Mouse (Mus musculus): ENCODE data around the gene Gdf11.

Gdf11 gene

GRCm38 (mm10) chr10:128919203-128919631, 27.7 kb upstream of the Gdf11 start:
- DNase-seq, result peak; percentile 79

DNA sequence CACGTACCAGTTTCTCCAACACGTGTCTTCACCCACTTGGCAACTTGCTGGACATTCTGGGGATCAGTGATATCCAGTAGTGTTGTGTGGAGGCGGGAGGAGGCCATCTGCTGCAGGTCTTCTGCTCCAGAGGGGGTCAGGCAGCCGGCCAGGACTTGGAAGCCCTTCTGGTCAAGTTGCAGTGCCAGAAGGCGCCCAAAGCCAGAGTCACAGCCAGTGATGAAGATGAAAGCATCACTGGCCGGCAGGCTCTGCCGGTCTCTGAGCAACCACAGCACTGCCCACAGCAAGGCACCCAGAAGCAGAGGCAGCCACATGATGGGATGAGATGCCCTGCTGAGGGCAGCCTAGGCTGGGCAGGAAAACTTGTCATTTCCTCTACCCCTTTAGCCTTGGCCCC, 26.7 kb upstream of the Gdf11 start:
- DNase-seq, result peak; percentile 56

GRCm38 (mm10) chr10:128917400-128917799, 25.9 kb upstream of the Gdf11 start:
- no peak for DNase-seq

DNA sequence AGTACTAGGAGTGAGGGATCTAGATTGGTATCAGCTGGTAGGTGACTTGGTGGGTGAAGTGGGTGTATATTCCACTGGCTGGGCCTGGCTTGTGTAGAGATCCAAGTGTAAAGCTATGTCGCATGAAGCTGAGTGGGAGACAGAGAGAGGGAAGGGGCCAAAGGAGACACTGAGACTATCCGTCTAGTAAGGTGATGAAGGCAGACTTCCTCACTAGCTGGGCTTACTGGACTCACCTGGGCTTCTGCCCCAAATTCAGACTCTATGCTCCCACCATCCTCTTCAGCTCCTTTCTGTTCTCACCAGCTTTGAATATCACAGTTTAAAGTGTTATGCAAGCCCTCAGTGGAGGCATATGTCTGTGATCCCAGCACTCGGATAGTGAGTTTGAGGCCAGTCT, 25.1 kb upstream of the Gdf11 start:
- DNase-seq, result no peak

GRCm38 (mm10) chr10:128915550-128915949, 24.0 kb upstream of the Gdf11 start:
- no peak for DNase-seq

DNA sequence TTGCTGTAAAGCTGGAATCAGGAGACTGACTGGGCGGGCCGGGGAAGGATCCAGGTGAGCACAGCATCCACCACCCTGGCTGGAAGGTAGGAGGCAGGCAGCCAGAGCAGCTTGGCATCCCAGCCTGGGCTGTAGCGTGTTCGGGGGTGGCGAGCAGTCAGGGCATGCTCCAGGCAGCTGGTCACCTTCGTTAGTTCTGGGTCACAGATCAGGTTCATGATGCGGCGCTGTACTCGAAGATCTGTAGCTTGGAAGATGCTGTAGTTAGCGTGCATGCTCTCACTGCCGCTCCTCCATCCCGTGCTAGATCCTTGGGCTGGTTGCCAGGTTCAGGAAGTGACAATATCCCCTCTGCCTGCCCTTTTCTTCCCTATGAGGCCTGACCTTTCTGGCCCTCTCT, 22.2 kb upstream of the Gdf11 start:
- peak; percentile 48 for DNase-seq

DNA sequence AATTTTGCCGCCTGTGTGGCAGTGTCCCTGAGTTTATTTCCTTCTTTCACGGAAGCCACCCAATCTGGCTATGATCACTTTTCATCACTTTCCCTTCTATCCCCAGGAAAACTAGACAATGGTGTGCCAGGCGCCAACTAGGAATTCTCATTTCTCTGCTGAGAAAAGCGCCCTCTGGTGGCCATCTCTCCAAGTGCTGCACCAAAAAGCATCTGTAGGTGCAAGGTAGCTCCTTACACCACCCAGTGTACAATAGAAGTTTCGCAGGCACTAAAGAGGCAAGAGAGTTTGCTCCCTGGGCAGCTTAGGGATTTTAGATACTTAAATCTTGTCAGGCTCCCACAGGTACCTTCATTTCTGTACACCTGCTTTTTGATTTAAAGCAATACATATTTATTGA, 21.7 kb upstream of the Gdf11 start:
- peak; percentile 95 for DNase-seq

DNA sequence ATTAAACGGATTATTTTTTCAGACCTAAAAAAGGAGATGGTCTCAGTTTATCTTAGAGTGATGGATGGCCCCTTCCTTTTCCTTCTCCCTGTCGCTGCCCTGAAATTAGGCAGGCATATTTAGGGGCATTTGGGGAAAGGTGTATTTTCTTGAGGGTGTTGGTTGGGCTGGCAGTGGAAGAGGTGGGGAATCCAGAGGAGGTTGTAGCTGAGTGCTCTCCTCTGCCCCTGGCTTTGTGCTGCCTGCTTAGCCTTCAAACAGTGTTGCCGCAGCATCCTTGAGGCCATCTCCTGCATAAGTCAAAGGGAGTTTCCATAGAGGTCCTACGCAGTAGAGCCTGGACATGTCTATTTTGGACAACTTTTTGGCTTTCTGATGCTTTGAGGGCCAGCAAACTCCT, 21.3 kb upstream of the Gdf11 start:
- no peak for DNase-seq

DNA sequence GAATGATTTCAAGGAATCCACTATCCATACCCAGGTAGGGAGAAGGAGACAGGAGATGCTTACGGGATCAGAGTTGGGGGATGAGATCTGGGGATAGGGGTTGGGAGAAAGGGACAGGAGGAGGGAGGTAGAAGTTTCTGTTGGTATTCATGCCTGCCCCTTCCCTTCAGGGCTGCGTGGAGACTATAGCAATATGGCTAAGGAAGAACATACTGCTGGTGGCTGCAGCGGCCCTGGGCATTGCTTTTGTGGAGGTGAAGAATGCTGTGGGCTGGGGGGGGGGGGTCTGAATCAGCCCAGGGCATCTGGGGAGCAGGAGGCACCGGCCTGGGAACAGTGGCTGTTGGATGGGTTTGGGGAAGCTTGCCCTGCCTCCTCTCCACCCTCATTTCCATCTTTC, 20.8 kb upstream of the Gdf11 start:
- no peak for DNase-seq

- no peak for DNase-seq
Observed at GRCm38 (mm10) chr10:128911430-128911829, 19.9 kb upstream of the Gdf11 start.

DNA sequence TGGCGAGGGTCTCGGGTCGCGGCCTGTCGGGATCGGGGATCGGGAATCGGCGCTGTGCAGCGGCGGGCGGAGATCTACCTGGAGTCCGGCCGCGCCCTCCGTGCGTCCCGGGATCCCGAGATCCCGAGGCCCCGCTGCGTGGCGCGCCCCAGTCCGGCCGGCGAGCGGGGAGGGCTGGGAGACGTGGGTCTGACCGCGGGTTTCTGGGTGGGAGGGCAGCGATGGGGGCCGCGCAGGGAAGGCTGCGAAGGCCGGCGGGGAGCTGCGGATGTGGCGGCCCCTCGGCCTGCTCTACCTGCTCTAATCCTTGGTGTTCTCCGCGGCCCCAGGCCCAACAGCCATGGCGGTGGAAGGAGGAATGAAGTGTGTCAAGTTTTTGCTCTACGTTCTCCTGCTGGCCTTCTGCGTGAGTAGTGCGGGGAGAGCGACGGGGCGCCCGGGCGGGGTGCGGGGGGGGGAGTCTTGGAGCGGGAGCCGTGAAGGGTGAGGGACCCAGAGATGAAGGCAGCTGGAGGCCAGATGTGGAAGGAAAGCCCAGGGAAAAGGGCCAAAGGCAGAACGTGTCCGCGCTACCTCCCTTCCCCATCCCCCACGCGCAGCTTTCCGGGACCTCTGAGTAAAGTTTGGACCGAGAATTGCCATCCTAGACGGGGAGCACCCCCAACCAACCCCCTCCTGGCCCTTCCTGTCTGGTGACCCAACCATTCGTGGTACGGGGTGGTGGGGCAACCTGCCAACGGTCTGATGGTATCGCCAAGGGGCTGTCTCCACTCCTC, 18.7 kb upstream of the Gdf11 start:
- peak; percentile 80 for DNase-seq

- peak; percentile 95 for DNase-seq
Observed at GRCm38 (mm10) chr10:128909567-128910028, 18.1 kb upstream of the Gdf11 start.

DNA sequence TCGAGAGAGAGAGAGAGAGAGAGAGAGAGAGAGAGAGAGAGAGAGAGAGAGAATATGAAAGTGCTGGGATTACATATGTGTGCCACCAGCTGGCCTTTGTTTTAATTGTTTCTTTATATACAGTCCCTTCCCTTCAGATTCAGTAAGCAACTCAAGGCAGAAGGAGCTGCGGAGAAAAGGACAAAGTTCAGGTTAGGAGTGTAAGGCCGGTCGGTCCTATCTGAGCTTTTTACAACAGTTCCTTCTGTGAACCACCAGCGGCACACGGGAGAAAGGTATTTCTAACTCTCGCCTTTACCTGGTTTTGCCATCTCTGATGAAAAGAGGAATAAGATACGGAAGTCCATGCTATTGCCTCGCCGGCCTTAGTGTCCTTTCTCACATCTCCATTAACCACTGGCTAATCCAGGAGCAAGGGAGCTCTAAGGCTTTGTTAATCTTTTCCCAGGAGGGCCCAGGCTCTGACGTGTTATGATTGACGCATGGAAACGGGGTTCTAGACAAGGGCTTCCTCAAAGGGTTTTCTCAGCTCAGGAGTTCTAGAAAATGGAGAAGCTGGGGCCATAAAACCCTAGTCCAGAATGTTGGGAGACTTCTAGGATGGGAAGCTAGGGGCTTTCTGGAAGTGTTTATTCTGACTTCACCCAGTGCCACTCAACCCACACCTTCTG, 17.4 kb upstream of the Gdf11 start:
- peak; percentile 58 for DNase-seq

DNA sequence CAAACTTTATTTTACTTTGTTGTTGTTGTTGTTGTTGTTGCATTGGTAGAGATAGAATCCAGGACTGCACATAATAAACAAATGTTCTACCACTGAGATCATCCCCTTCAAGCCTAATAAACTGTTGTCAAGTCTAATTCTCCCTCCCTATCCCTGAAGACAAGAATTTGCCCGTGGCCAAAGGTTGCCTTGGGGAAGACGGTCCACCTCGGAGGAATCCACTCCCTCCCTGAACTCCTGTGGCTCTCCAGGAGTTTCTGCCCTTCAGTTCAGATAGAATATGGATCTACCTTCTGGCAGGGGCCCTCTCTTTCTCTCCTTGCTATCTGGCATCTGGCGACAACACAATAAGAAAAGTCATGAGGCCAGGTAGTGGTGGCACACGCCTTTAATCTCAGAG, 13.3 kb upstream of the Gdf11 start:
- DNase-seq, result peak; percentile 40

- DNase-seq, result peak; percentile 67
Observed at GRCm38 (mm10) chr10:128902409-128902988, 11.0 kb upstream of the Gdf11 start.

DNA sequence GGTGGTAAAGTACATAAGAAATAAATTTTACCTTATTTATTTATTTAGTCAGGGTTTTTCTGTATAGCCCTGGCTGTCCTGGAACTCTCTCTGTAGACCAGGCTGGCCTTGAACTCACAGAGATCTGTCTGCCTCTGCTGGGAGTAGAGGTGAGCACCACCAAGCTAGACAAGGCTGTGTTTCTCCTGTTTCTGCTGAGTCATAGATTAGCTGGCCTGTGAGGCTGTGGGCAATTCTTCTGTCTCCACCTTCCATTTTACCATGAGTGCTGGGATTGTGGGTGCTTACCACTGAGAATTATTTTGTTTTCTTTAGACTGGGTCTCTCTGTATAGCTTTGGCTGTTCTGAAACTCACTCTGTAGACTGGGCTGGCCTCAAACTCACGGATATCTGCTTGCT, 9.9 kb upstream of the Gdf11 start:
- no peak for DNase-seq

- no peak for DNase-seq
Observed at GRCm38 (mm10) chr10:128900698-128901097, 9.2 kb upstream of the Gdf11 start, which contains the start of gene Cd63. Cd63 (plus strand) TSS chr10:128900989.

- peak; percentile 57 for DNase-seq
Observed at GRCm38 (mm10) chr10:128899759-128900490, 8.4 kb upstream of the Gdf11 start.

DNA sequence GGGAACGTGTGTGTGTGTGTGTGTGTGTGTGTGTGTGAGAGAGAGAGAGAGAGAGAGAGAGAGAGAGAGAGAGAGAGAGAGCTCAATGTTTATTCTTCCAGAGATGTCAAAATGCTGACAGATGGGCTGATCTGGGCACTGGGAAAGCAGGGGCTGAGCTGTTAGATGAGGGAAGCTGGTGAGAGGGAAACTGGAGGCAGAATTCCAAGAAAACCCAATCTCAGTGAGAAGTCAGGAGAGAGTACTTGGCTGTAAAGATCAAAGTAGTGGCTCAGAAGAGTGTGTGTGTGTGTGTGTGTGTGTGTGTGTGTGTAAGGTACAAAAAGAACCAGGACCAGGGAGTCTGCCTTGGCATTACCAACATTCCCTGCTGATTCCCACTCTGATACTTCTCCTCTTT, 6.0 kb upstream of the Gdf11 start:
- DNase-seq, result no peak

DNA sequence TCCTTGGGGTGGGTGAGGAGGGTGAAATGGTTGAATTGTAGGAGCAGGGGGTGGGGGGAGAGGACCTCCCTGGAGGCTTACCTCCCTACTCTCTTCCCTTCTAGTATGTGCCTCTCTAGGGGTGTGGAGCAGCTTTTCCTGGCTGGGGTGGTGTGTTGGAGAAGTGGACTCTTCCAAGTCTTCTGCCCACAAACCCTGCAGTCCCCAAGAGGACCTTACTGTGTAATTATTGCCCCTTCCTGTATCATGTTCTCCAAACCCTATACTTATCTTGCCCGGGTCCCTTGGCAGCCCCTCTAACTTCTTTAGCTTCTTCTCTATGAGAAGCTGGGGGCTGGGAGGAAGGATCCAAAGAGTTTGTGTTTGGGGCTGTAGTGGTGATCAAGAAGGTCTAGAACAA, 5.3 kb upstream of the Gdf11 start:
- DNase-seq, result no peak

DNA sequence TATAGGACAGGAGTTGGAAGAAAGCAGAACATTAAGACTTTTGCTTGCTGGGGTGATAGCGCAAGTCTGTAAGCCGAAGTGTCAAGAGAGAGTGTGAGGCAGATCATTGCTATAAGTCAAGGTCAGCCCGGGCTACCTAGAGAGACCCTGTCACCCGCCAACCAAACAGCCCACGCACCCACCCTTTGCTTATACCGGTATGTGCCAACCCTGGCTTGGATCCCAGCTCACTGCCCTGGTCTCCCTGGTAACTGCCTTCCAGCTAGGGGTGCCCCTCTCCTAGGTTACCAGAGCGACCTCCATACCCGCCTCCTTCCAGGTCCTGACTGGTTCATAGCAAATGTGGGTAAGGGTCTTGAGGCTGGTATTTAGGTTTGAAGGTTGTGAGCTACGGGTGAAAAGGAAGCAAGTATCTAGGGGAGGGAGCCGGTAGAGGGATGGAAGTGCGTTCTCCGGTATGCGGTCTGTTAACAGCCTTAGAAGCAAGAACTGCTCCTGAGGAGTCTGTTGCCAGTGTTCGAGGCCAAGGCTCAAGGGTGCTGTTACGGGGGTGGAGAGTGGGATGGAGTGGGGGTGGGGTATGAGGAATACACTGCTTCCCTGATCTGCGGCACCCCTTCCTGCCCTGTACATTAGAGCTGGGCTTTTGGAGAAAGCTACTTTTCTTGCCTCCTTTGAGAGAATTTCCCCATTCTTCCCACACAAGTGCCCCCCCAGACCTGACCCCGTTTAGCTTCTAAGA, 4.6 kb upstream of the Gdf11 start:
- peak; percentile 74 for DNase-seq

GRCm38 (mm10) chr10:128895437-128895836, 3.9 kb upstream of the Gdf11 start:
- peak; percentile 85 for DNase-seq

Data from kidney, postnatal 10 days (tissue).